Mouse (Mus musculus): Measurements from ENCODE around the gene Zfr2. TPM values are rescaled to one million over a fixed set of nuclear protein-coding genes. Genes with fewer than 3 reads are reported as not detected.

Gene Zfr2
- polyA plus RNA-seq, 2 experiments from 2014 or later, result 1.6 to 1.7 TPM

- ATAC-seq, result no peak
Measured at GRCm38 (mm10) chr10:81249442-81249841, 16.5 kb downstream of the Zfr2 start.

GRCm38 (mm10) chr10:81252424-81253419 lies 19.8 kb downstream of the Zfr2 start, which contains the start of gene Matk:
TSS of gene Matk (plus strand) at chr10:81252935.
- peak; percentile 68 for ATAC-seq

- ATAC-seq, result no peak
Measured at GRCm38 (mm10) chr10:81254886-81255285, 21.9 kb downstream of the Zfr2 start.

- peak; percentile 54 for ATAC-seq
Measured at GRCm38 (mm10) chr10:81257158-81258039, 24.4 kb downstream of the Zfr2 start.

GRCm38 (mm10) chr10:81259225-81259884 lies 26.4 kb downstream of the Zfr2 start:
- no peak for ATAC-seq

- no peak for ATAC-seq
Measured at GRCm38 (mm10) chr10:81261025-81261424, 28.1 kb downstream of the Zfr2 start.

- ATAC-seq, result no peak
Measured at GRCm38 (mm10) chr10:81265540-81265939, 32.6 kb downstream of the Zfr2 start.

- ATAC-seq, result peak; percentile 88
Measured at GRCm38 (mm10) chr10:81266211-81267105, 33.5 kb downstream of the Zfr2 start, which contains the start of the genes Mrpl54 and Apba3. TSS of gene Mrpl54 (minus strand) at chr10:81266934. TSS of gene Apba3 (plus strand) at chr10:81266960.

- peak; percentile 66 for ATAC-seq
Measured at GRCm38 (mm10) chr10:81268056-81268455, 35.1 kb downstream of the Zfr2 start.

GRCm38 (mm10) chr10:81268643-81269412 lies 35.9 kb downstream of the Zfr2 start:
- no peak for ATAC-seq

- no peak for ATAC-seq
Measured at GRCm38 (mm10) chr10:81272356-81272755, 39.4 kb downstream of the Zfr2 start.

- ATAC-seq, result no peak
Measured at GRCm38 (mm10) chr10:81273842-81274241, 40.9 kb downstream of the Zfr2 start.

- ATAC-seq, result no peak
Measured at GRCm38 (mm10) chr10:81277676-81278075, 44.7 kb downstream of the Zfr2 start.

- ATAC-seq, result no peak
Measured at GRCm38 (mm10) chr10:81279496-81279895, 46.5 kb downstream of the Zfr2 start.

- ATAC-seq, result no peak
Measured at GRCm38 (mm10) chr10:81284189-81284588, 51.2 kb downstream of the Zfr2 start.

GRCm38 (mm10) chr10:81284719-81285118 lies 51.8 kb downstream of the Zfr2 start:
- ATAC-seq, result no peak

- ATAC-seq, result peak; percentile 89
Measured at GRCm38 (mm10) chr10:81285694-81286450, 52.9 kb downstream of the Zfr2 start.

- no peak for ATAC-seq
Measured at GRCm38 (mm10) chr10:81286586-81286985, 53.6 kb downstream of the Zfr2 start.

GRCm38 (mm10) chr10:81287513-81288157 lies 54.7 kb downstream of the Zfr2 start:
- ATAC-seq, result no peak
